Mouse (Mus musculus) adrenal gland, postnatal 0 days (tissue): Measurements from ENCODE around the gene Itk. TPM values are rescaled to one million over a fixed set of nuclear protein-coding genes. Genes with fewer than 3 reads are reported as not detected.

Experiments
- polyA plus RNA-seq: library from polyadenylated mRNA; unstranded; fragments of >200 nt; fragmentation: Nextera tagmentation; extraction: Ambion mirVana; gene quantifications from 2 replicates; pipeline ENCODE4 v1.2.1, GENCODE M21; 2015

Gene Itk
- polyA plus RNA-seq: 0.19 TPM in 1 of 2 replicates, not detected in the other

GRCm38 (mm10) chr11:46389336-46390117 is at the start of gene Itk:
Gene Itk, minus strand, starts transcription at chr11:46389515.

GRCm38 (mm10) chr11:46436760-46437458 is 47.6 kb upstream of the Itk start, which contains the start of gene Med7:
Gene Med7, plus strand, starts transcription at chr11:46436925.

GRCm38 (mm10) chr11:46396167-46396859 is 7.0 kb upstream of the Itk start, which contains the start of gene Fam71b:
Gene Fam71b, plus strand, starts transcription at chr11:46396559.

GRCm38 (mm10) chr11:46312523-46313035 is 76.7 kb downstream of the Itk start, which contains the start of gene Cyfip2:
Gene Cyfip2, minus strand, starts transcription at chr11:46312859.

Other genes starting within 250 kb of the Itk start
- 0.11 and 0.17 TPM in 2 replicates for gene Nipal4, start 223.0 kb downstream of the Itk start, polyA plus RNA-seq
- gene Fndc9, start 154.0 kb downstream of the Itk start, polyA plus RNA-seq: 0.07 and 0.08 TPM in 2 replicates
- 14.6 and 16.8 TPM in 2 replicates for gene Cyfip2, start 76.7 kb downstream of the Itk start, polyA plus RNA-seq
- not detected in 2 replicates for gene Fam71b, start 7.0 kb upstream of the Itk start, polyA plus RNA-seq
- 48.3 and 68.5 TPM in 2 replicates for gene Med7, start 47.4 kb upstream of the Itk start, polyA plus RNA-seq
- 0.39 and 0.40 TPM in 2 replicates for gene Havcr2, start 65.4 kb upstream of the Itk start, polyA plus RNA-seq
- gene Gm12169, start 134.7 kb upstream of the Itk start, polyA plus RNA-seq: not detected in 2 replicates
- 0.09 TPM in 1 of 2 replicates, not detected in the other for gene BC053393, start 182.0 kb upstream of the Itk start, polyA plus RNA-seq
- not detected in 2 replicates for gene Dppa1, start 239.7 kb upstream of the Itk start, polyA plus RNA-seq